Mouse (Mus musculus) olfactory bulb, adult 2 months (tissue): ENCODE data around the gene Mesp2.

Experiments used
- CTCF ChIP-seq: fragments of 200-500 bp; IDR thresholded peaks from 2 replicates; pipeline ENCODE4 v1.5.1; 2012; ENCODE audit warnings: low read depth, mild to moderate bottlenecking, low read length, moderate library complexity; ENCODE audit not compliant: insufficient read depth
- POLR2A ChIP-seq: fragments of 200-500 bp; IDR thresholded peaks from 2 replicates; pipeline ENCODE4 v1.6.1; 2012; ENCODE audit warnings: mild to moderate bottlenecking, low read depth, low read length, moderate library complexity; ENCODE audit not compliant: insufficient read depth

DNA sequence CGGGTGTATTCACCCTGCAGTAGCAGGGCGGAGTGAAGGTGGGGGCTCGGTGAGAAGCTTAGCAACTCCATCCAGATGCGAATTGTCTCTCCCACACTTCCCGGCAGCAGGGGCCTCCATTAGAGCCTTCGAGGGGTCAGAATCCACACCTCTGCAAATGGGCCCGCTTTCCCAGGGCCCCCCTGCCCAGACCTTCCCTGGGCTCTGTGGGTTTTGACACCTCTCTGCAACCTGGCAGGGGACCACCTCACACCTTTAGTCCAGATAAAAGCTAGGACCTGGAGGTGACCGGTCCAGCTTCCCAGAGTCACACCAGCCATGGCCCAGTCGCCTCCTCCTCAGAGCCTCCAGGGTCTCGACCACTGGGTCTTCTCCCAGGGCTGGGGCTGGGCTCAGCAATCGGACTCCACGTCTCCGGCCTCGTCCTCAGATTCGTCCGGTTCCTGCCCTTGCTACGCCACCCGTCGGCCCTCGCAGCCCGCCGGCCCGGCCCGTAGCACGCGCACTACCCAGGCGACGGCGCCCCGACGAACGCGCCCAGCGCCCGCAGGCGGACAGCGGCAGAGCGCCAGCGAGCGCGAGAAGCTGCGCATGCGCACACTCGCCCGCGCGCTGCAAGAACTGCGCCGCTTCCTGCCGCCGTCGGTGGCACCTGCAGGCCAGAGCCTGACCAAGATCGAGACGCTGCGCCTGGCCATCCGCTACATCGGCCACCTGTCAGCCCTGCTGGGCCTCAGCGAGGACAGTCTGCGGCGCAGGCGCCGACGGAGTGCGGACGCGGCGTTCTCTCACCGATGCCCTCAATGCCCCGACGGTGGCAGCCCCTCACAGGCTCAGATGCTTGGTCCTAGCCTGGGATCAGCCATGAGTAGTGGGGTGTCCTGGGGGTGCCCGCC is at the start of gene Mesp2:
- TF ChIP-seq POLR2A = no peak
- TF ChIP-seq CTCF = no peak
